Mouse (Mus musculus) liver (tissue): ENCODE measurements around the gene Adprhl1.

ENCODE experiments used
- DNase-seq: peaks from one replicate; pipeline ENCODE4 v3.0.0-alpha.2; 2020; ENCODE audit warnings: mixed read lengths

Adprhl1 gene

GRCm38 (mm10) chr8:13254019-13254418 is at the start of gene Adprhl1:
Gene Adprhl1, minus strand, starts transcription at chr8:13254162.
- DNase-seq, result peak; percentile 77

- DNase-seq, result no peak
These were observed 47.1 kb upstream of the Adprhl1 start for GRCm38 (mm10) chr8:13301036-13301435.

GRCm38 (mm10) chr8:13299571-13299970 is 45.6 kb upstream of the Adprhl1 start:
- no peak for DNase-seq

GRCm38 (mm10) chr8:13293677-13294470 is 39.9 kb upstream of the Adprhl1 start:
- no peak for DNase-seq

- DNase-seq, result peak; percentile 81
These were observed 38.4 kb upstream of the Adprhl1 start for GRCm38 (mm10) chr8:13292364-13292763.

GRCm38 (mm10) chr8:13288646-13289045 is 34.7 kb upstream of the Adprhl1 start:
- no peak for DNase-seq

- DNase-seq, result peak; percentile 96
These were observed 34.0 kb upstream of the Adprhl1 start, which contains the start of the genes Dcun1d2 and Tmco3 for GRCm38 (mm10) chr8:13287692-13288623. Gene Dcun1d2, minus strand, starts transcription at chr8:13288131. Gene Tmco3, plus strand, starts transcription at chr8:13288190.

- DNase-seq, result peak; percentile 95
These were observed 33.3 kb upstream of the Adprhl1 start for GRCm38 (mm10) chr8:13287304-13287691.

- no peak for DNase-seq
These were observed 29.2 kb upstream of the Adprhl1 start for GRCm38 (mm10) chr8:13283200-13283599.

GRCm38 (mm10) chr8:13276941-13277447 is 23.0 kb upstream of the Adprhl1 start:
- no peak for DNase-seq

GRCm38 (mm10) chr8:13272834-13273233 is 18.9 kb upstream of the Adprhl1 start:
- no peak for DNase-seq

- no peak for DNase-seq
These were observed 13.6 kb upstream of the Adprhl1 start for GRCm38 (mm10) chr8:13267566-13267965.

- DNase-seq, result peak; percentile 21
These were observed 9.4 kb upstream of the Adprhl1 start for GRCm38 (mm10) chr8:13263376-13263775.

- no peak for DNase-seq
These were observed 549 bp downstream of the Adprhl1 start for GRCm38 (mm10) chr8:13253413-13253812.

GRCm38 (mm10) chr8:13252837-13253236 is 1.1 kb downstream of the Adprhl1 start:
- DNase-seq, result no peak

- DNase-seq, result no peak
These were observed 9.6 kb downstream of the Adprhl1 start for GRCm38 (mm10) chr8:13244343-13244880.

GRCm38 (mm10) chr8:13242985-13243870 is 10.7 kb downstream of the Adprhl1 start:
- DNase-seq, result no peak

- no peak for DNase-seq
These were observed 13.3 kb downstream of the Adprhl1 start for GRCm38 (mm10) chr8:13240691-13241090.

GRCm38 (mm10) chr8:13240055-13240454 is 13.9 kb downstream of the Adprhl1 start:
- DNase-seq, result no peak

- DNase-seq, result no peak
These were observed 19.2 kb downstream of the Adprhl1 start for GRCm38 (mm10) chr8:13234803-13235202.

- no peak for DNase-seq
These were observed 23.5 kb downstream of the Adprhl1 start for GRCm38 (mm10) chr8:13230471-13230870.

GRCm38 (mm10) chr8:13229802-13230201 is 24.2 kb downstream of the Adprhl1 start:
- no peak for DNase-seq
